Mouse (Mus musculus): ENCODE data around the gene Duoxa1.
"Not testable (repeated sequence)": the region's sequence is repeated elsewhere in the genome, so short reads cannot be mapped to it uniquely, and the experiment has no call there.

DNA sequence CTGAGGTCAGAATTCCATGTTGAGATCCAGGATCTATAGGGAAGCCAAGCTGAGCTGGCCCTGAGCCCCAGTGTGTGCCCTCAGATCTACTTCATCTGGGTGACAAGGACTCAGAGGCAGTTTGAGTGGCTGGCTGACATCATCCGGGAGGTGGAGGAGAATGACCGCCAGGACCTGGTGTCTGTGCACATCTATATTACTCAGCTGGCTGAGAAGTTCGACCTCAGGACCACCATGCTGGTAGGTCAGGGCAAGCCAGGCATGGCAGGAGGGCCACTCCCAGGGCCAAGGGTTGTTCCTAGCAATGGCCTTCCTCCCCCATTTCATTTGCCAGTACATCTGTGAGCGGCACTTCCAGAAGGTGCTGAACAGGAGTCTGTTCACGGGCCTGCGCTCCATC, 32.6 kb upstream of the Duoxa1 start:
- TF ChIP-seq CTCF (IDR thresholded peaks at IDR 0.05; ENCODE audit: low read depth, low read length); EP300 (IDR thresholded peaks at IDR 0.05; ENCODE audit: insufficient read depth, low read depth, low read length); POLR2A (IDR thresholded peaks at IDR 0.05; ENCODE audit: insufficient read depth, low read length): not testable (repeated sequence)
